ENCODE assay signal across 16 mouse cellular contexts in genomic region chr1:70518918-70519317, GRCm38 (mm10).
"Had no signal": no experiment of that assay in that cellular context is flagged by ENCODE, and none has a peak within 500 bp of the region (broad histone marks: within the 10 kb centered on the region; RNA-seq: fewer than 3 reads in every experiment).

No protein-coding gene starts in this region.

- DNase-seq: kidney, adult 18-20 months; kidney, adult 9 months; kidney, postnatal 36 days; layer of hippocampus, postnatal 36 days; liver, embryonic 13.5 days; lung, embryonic 14.5 days; right cerebral cortex, postnatal 25 days; spleen, adult 18-20 months; thymus, postnatal 25 days had no signal

- H3K4me1 ChIP-seq: limb, embryonic 13.5 days; liver, embryonic 13.5 days; midbrain, embryonic 10.5 days; midbrain, embryonic 13.5 days; neural tube, embryonic 13.5 days; stomach, embryonic 15.5 days had no signal

- H3K4me3 ChIP-seq: left cerebral cortex, adult 2 months; limb, embryonic 13.5 days; liver, embryonic 13.5 days; midbrain, embryonic 10.5 days; midbrain, embryonic 13.5 days; myocyte; neural tube, embryonic 13.5 days; stomach, embryonic 15.5 days had no signal
